Mouse (Mus musculus) hindbrain, embryonic 11.5 days (tissue): Measurements from ENCODE around the gene Ncam2. TPM values are rescaled to one million over a fixed set of nuclear protein-coding genes. Genes with fewer than 3 reads are reported as not detected.

Experiments
- ATAC-seq: fragments of 200-750 bp; cut with Nextera tagmentation; 2 replicates; pipeline ENCODE4 v1.8.0; 2017; ENCODE audit warnings: mild to moderate bottlenecking, moderate TSS enrichment, moderate library complexity; ENCODE audit not compliant: low FRiP score
- DNase-seq: peaks from one replicate; pipeline ENCODE4 v3.0.0-alpha.2; 2015; ENCODE audit warnings: low spot score
- H3K27ac ChIP-seq: fragments of 300-500 bp; sonication (generic); 2 replicates; pipeline ENCODE4 v1.5.1; 2014; ENCODE audit warnings: mild to moderate bottlenecking, low read depth, low read length
- H3K27me3 ChIP-seq: fragments of 300-500 bp; sonication (generic); 2 replicates; pipeline ENCODE4 v1.6.1; 2014; ENCODE audit warnings: mild to moderate bottlenecking, low read length, moderate library complexity, mixed read lengths; ENCODE audit not compliant: control insufficient read depth, insufficient read depth
- H3K36me3 ChIP-seq: fragments of 300-500 bp; sonication (generic); 2 replicates; pipeline ENCODE4 v1.6.1; 2014; ENCODE audit warnings: mild to moderate bottlenecking, low read length, moderate library complexity, mixed read lengths; ENCODE audit not compliant: control insufficient read depth, insufficient read depth
- H3K4me1 ChIP-seq: fragments of 300-500 bp; sonication (generic); replicated peaks from 2 replicates; pipeline ENCODE4 v1.6.1; 2014; ENCODE audit warnings: low read length, mixed read lengths; ENCODE audit not compliant: control insufficient read depth, insufficient read depth
- H3K4me2 ChIP-seq: fragments of 300-500 bp; sonication (generic); replicated peaks from 2 replicates; pipeline ENCODE4 v1.6.1; 2014; ENCODE audit warnings: mild to moderate bottlenecking, low read depth, low read length
- H3K4me3 ChIP-seq: fragments of 300-500 bp; sonication (generic); 2 replicates; pipeline ENCODE4 v1.5.1; 2014; ENCODE audit warnings: low read depth, low read length
- H3K9ac ChIP-seq: fragments of 300-500 bp; sonication (generic); 2 replicates; pipeline ENCODE4 v1.6.1; 2014; ENCODE audit warnings: low read depth, low read length
- H3K9me3 ChIP-seq: fragments of 300-500 bp; sonication (generic); 2 replicates; pipeline ENCODE4 v1.6.1; 2016; ENCODE audit warnings: low read length; ENCODE audit not compliant: control insufficient read depth
- WGBS: fragments of 180-500 bp; shearing (Covaris S2); extraction: QIAGEN DNeasy Blood & Tissue Kit; methylation state at CpG from one replicate; pipeline ENCODE4 v1.1.7; 2014; 5-methylcytosine and 5-hydroxymethylcytosine counted together
- polyA plus RNA-seq: library from polyadenylated mRNA; unstranded; fragments of >200 nt; fragmentation: Nextera tagmentation; extraction: Ambion mirVana; gene quantifications from 2 replicates; pipeline ENCODE4 v1.2.1, GENCODE M21; 2014

Ncam2 gene
- polyA plus RNA-seq, 1 experiment from 2014 or later = 2.7 TPM

DNA sequence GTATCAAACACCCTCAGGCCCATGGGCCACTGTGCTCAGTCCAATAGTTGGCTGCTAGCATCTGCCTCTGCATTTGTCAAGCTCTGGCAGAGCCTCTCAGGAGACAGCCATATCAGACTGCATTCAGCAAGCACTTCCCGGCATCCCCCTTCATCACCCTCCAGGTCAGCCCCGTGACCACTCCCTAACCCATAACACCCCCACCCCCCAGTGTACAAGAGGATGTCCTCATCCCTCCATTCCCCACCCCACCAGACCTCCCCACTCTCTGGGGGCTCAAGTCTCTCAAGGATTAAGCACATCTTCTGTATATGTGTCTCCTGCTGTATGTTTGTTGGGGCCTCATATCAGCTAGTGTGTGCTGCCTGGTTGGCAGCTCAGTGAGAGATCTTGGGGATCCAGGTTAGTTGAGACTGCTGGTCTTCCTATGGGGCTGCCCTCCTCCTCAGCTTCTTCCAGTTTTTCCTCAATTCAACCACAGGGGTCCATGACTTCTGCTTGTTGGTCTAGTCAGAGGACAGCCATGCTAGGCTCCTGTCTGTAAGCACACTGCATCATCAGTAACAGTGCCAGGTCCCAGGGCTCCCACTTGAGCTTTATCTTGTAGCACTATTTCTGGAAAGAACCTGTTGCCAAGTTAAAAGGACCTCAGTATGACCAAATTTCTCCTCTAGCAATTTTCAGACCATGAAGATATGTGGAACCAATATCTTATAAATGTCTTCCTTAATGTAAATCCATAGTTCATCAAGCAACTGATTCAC lies 73.3 kb downstream of the Ncam2 start:
- Histone ChIP-seq H3K9me3 (no peaks in the 10 kb centered on the region), H3K9ac (no peak overlapping the region)
- ATAC-seq = peak; percentile 51; the same call in 1 of the 2 replicates

GRCm38 (mm10) chr16:81284241-81284640 lies 83.7 kb downstream of the Ncam2 start:
- H3K27me3 ChIP-seq = no peaks in the 10 kb centered on the region
- no peak overlapping the region for H3K9ac ChIP-seq
- no peaks in the 10 kb centered on the region for H3K36me3 ChIP-seq
- H3K4me1 ChIP-seq = no peaks in the 10 kb centered on the region
- WGBS = 46% methylated on average over 5 of the region's 5 CpGs
- DNase-seq = peak; percentile 58
- no peak overlapping the region for H3K4me2 ChIP-seq
- no peak overlapping the region for H3K4me3 ChIP-seq
- no peak overlapping the region for H3K27ac ChIP-seq
- no peak for ATAC-seq
- H3K9me3 ChIP-seq = no peaks in the 10 kb centered on the region

More for the DNA sequence above, 73.3 kb downstream of the Ncam2 start:
- no peaks in the 10 kb centered on the region for H3K4me1 ChIP-seq
- WGBS = 79% methylated on average over 2 of the region's 2 CpGs
- H3K4me2 ChIP-seq = no peak overlapping the region
- no peak overlapping the region for H3K27ac ChIP-seq
- H3K36me3 ChIP-seq = no peaks in the 10 kb centered on the region
- DNase-seq = no peak
- H3K27me3 ChIP-seq = no peaks in the 10 kb centered on the region
- H3K4me3 ChIP-seq = no peak overlapping the region

DNA sequence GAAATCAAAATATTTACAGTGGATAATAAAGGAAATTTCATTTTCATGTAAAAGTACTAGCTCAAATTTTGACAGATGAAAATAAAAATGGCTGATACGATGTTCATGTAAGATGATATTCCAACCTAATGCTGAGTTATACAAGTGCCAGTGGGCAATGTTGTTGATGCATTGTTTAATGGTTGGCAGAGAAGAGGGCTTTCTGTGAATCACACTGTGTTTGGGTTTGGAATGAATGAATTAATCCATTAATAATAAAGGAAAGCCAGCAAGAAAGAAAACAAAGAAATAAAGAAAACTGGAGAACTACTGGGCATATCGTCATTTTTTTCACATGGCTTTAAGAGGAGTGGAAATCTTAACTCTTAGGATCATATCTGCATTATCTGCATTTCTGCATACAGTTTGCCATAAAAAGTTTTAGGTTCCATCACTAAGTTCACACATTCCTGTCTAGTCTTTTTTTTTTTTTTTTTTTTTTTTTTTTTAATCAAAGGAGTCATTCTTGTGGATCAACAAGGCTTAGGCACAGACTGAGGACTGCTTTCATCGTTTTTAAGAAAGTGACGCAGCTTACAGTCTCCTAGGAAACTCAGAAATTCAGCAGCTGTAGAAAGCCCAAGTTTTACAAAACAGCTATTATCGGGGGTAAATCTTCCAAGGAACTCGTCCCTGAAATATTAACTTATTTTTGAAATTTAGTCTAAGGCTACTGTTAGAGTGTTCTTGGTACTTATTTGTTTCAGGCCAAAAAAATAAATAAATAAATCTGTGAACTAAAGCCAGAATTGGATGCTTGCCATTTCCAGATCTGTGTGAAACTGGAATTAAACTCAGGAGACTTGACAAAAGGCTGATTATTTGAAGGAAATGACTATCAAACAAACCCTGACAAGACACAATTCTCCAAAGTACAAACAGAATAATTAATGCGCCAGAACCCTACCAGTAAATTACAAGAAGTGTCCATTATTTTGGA lies 84.7 kb downstream of the Ncam2 start:
- Histone ChIP-seq H3K9ac (no peak overlapping the region), H3K4me3 (no peak overlapping the region), H3K36me3 (no peaks in the 10 kb centered on the region), H3K9me3 (no peaks in the 10 kb centered on the region), H3K27me3 (no peaks in the 10 kb centered on the region), H3K27ac (no peak overlapping the region), H3K4me2 (no peak overlapping the region), H3K4me1 (no peaks in the 10 kb centered on the region)
- 75% methylated on average over 7 of the region's 7 CpGs for WGBS
- ATAC-seq (0 out of 2 replicates have a peak, but pooled peaks have one; percentile 56), DNase-seq (no peak)

- ATAC-seq (no peak), DNase-seq (no peak)
- no peak overlapping the region for H3K27ac ChIP-seq
- no peak overlapping the region for H3K9ac ChIP-seq
- no peaks in the 10 kb centered on the region for H3K36me3 ChIP-seq
- no peak overlapping the region for H3K4me3 ChIP-seq
- no peaks in the 10 kb centered on the region for H3K27me3 ChIP-seq
- no peaks in the 10 kb centered on the region for H3K9me3 ChIP-seq
- WGBS = 93% methylated on average over 2 of the region's 2 CpGs
- no peaks in the 10 kb centered on the region for H3K4me1 ChIP-seq
- no peak overlapping the region for H3K4me2 ChIP-seq
These were observed 85.4 kb downstream of the Ncam2 start for GRCm38 (mm10) chr16:81285882-81286281.

DNA sequence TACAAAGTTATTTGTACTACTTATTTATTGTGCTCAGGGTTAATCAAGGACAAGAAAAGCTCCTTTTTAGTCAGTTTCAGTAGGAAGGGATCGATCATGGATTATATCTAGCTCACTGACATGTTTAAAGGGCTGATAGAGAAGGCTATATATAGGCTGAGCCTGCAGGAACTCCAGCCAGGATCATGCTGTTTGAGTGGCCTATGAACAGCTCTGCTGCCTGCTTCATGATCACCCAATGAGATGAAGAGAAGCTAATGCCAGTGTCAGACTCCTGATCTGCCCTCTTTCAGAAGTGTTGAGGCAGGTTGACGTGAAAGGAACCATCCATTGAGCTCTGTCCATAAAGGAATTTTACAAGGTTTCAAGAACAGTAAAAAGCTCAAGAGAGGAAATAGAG lies 103.3 kb downstream of the Ncam2 start:
- 79% methylated on average over 2 of the region's 2 CpGs for WGBS
- Histone ChIP-seq H3K27me3 (no peaks in the 10 kb centered on the region), H3K4me1 (no peaks in the 10 kb centered on the region), H3K9me3 (no peaks in the 10 kb centered on the region), H3K9ac (no peak overlapping the region), H3K36me3 (no peaks in the 10 kb centered on the region), H3K27ac (no peak overlapping the region), H3K4me2 (no peak overlapping the region), H3K4me3 (no peak overlapping the region)
- DNase-seq (no peak), ATAC-seq (no peak)

DNA sequence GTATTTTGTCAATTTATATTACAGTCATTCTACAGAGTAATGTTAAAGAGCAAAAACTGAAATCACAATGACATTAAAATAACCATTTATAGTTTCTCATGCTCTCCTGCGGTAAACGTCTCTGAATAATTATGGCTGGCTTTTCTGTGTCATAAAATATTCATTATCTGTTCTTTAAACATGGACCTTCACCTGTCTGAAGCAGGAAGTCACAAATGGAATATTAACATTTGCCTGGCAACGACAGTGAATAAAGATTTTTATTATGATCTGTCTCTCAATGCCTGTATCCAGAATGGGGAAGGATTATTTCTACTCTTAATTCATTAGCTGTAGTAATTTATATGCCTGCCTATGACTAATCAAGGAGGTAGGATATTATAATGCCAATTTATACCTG lies 108.7 kb downstream of the Ncam2 start:
- Histone ChIP-seq H3K9me3 (no peaks in the 10 kb centered on the region), H3K27me3 (no peaks in the 10 kb centered on the region), H3K4me1 (no peaks in the 10 kb centered on the region), H3K36me3 (no peaks in the 10 kb centered on the region), H3K27ac (no peak overlapping the region), H3K4me2 (no peak overlapping the region), H3K9ac (no peak overlapping the region), H3K4me3 (no peak overlapping the region)
- DNase-seq = no peak
- ATAC-seq = no peak
- 92% methylated on average over 3 of the region's 3 CpGs for WGBS

DNA sequence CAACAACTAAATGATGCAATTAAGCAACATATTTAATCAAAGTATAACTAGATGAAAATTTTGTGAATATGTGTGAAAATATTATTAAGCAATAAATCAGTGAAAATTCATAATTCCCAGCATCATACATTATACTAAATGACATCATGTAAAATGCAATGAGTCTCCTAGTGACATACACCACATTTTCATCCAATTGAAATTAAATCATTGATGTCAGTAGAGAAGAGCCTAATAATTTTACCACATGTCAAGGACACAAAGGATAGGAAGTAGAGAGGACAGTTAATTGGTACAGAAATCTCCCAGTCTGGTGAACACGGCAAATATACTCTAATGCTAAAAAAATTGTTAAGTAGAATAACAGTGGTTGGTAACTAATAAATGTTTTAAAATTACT lies 118.5 kb downstream of the Ncam2 start:
- 89% methylated on average over 1 of the region's 1 CpGs for WGBS

DNA sequence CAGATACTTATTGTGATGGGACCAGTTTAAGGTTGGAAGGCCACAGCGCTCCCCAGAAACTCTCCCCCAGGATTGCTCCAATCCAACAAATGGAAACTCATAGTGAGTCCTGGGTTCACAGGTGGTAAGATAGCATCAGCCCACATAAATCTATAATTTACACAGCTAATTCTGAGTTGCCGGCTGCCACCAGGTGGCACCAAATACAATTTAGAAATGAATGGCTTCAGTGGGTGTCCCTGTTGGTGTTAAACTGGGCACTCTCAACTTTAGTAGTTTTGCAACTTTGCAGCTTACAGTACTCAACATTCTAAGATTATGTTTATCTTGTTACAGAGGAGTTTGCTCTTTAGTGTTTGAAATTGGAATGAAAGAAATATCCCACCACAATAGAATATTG lies 130.0 kb downstream of the Ncam2 start:
- DNase-seq = peak; percentile 63

More for the DNA sequence above, 118.5 kb downstream of the Ncam2 start:
- Histone ChIP-seq H3K27ac (no peak overlapping the region), H3K27me3 (no peaks in the 10 kb centered on the region), H3K9me3 (no peaks in the 10 kb centered on the region), H3K36me3 (no peaks in the 10 kb centered on the region), H3K4me2 (no peak overlapping the region), H3K4me1 (no peaks in the 10 kb centered on the region), H3K4me3 (no peak overlapping the region), H3K9ac (no peak overlapping the region)
- peak; percentile 30; the same call in 1 of the 2 replicates for ATAC-seq
- no peak for DNase-seq

More for the DNA sequence above, 130.0 kb downstream of the Ncam2 start:
- Histone ChIP-seq H3K4me2 (no peak overlapping the region), H3K9me3 (no peaks in the 10 kb centered on the region), H3K27ac (no peak overlapping the region), H3K27me3 (no peaks in the 10 kb centered on the region), H3K36me3 (no peaks in the 10 kb centered on the region), H3K4me1 (no peaks in the 10 kb centered on the region), H3K9ac (no peak overlapping the region), H3K4me3 (no peak overlapping the region)
- ATAC-seq = peak; percentile 73; the same call in 1 of the 2 replicates
- 27% methylated on average over 2 of the region's 2 CpGs for WGBS
